20 mouse cellular contexts compared by ENCODE assay signal in genomic region chr6:54264537-54264936, GRCm38 (mm10).
"Had no signal": no experiment of that assay in that cellular context is flagged by ENCODE, and none has a peak within 500 bp of the region (broad histone marks: within the 10 kb centered on the region; RNA-seq: fewer than 3 reads in every experiment).

No protein-coding gene starts in this region.

- DNase-seq: kidney, adult 18-20 months; kidney, adult 9 months; kidney, postnatal 14 days; kidney, postnatal 4 days; liver; lung, adult 18-20 months; lung, postnatal 10 days; lung, postnatal 36 days; thymus, postnatal 36 days had no signal

- H3K9ac ChIP-seq: liver, embryonic 12.5 days; liver, embryonic 15.5 days; lung, embryonic 15.5 days; midbrain, embryonic 13.5 days; neural tube, embryonic 12.5 days; neural tube, embryonic 15.5 days had no signal

- H3K27me3 ChIP-seq: liver, embryonic 12.5 days; liver, embryonic 15.5 days; lung, embryonic 15.5 days; megakaryocyte, embryonic 14.5 days; midbrain, embryonic 13.5 days; neural tube, embryonic 12.5 days; neural tube, embryonic 15.5 days had no signal

- H3K4me1 ChIP-seq: liver, embryonic 12.5 days; liver, embryonic 15.5 days; lung, embryonic 15.5 days; midbrain, embryonic 13.5 days; neural tube, embryonic 15.5 days had no signal

- H3K27ac ChIP-seq: liver, embryonic 12.5 days; liver, embryonic 15.5 days; lung, embryonic 15.5 days; midbrain, embryonic 10.5 days; midbrain, embryonic 13.5 days; neural tube, embryonic 12.5 days; neural tube, embryonic 15.5 days had no signal

- H3K9me3 ChIP-seq: liver, embryonic 12.5 days; liver, embryonic 15.5 days; lung, embryonic 15.5 days; megakaryocyte, embryonic 14.5 days; midbrain, embryonic 10.5 days; midbrain, embryonic 13.5 days; neural tube, embryonic 12.5 days; neural tube, embryonic 15.5 days had no signal

- H3K36me3 ChIP-seq: liver, embryonic 12.5 days; liver, embryonic 15.5 days; lung, embryonic 15.5 days; midbrain, embryonic 10.5 days; midbrain, embryonic 13.5 days; neural tube, embryonic 12.5 days; neural tube, embryonic 15.5 days had no signal

- H3K4me3 ChIP-seq: liver, embryonic 12.5 days; liver, embryonic 15.5 days; lung, embryonic 15.5 days; megakaryocyte, embryonic 14.5 days; midbrain, embryonic 10.5 days; midbrain, embryonic 13.5 days; neural tube, embryonic 12.5 days; neural tube, embryonic 15.5 days had no signal

- H3K4me2 ChIP-seq: liver, embryonic 12.5 days; liver, embryonic 15.5 days; lung, embryonic 15.5 days; midbrain, embryonic 13.5 days; neural tube, embryonic 12.5 days; neural tube, embryonic 15.5 days had no signal

- ATAC-seq: inflammation-experienced regulatory T-cells, adult 6 months; intestine, embryonic 16.5 days; liver, embryonic 12.5 days; midbrain, embryonic 13.5 days; midbrain, embryonic 16.5 days had no signal
